Mouse (Mus musculus) colon, adult 2 months (tissue): ENCODE results near the gene Alk. TPM values are rescaled to one million over a fixed set of nuclear protein-coding genes. Genes with fewer than 3 reads are reported as not detected.

Experiments used
- polyA plus RNA-seq: library from polyadenylated mRNA; depleted of rRNA; stranded (reverse); fragments of >200 nt; gene quantifications from 2 replicates; pipeline ENCODE4 v1.2.3, GENCODE M21; 2012; rRNA removed

Alk gene
- polyA plus RNA-seq = 0.14 and 0.29 TPM in 2 replicates

GRCm38 (mm10) chr17:72604610-72604980, at the start of gene Alk:
Gene Alk, minus strand, starts transcription at chr17:72604627.

Other genes starting within 250 kb of the Alk start
- 9.8 and 12.4 TPM in 2 replicates for gene Ypel5, start 231.8 kb upstream of the Alk start, polyA plus RNA-seq